Mouse (Mus musculus) liver, embryonic 13.5 days (tissue): ENCODE measurements around the gene Agpat3. TPM values are rescaled to one million over a fixed set of nuclear protein-coding genes. Genes with fewer than 3 reads are reported as not detected.

Experiments used
- ATAC-seq: fragments of 200-750 bp; cut with Nextera tagmentation; 2 replicates; pipeline ENCODE4 v1.8.0; 2017; ENCODE audit warnings: low read depth, mild to moderate bottlenecking, moderate number of reproducible peaks, moderate library complexity
- DNase-seq: peaks from one replicate; pipeline ENCODE4 v3.0.0; 2022
- H3K27ac ChIP-seq: fragments of 300-500 bp; sonication (generic); 2 replicates; pipeline ENCODE4 v1.5.1; 2015; ENCODE audit warnings: moderate library complexity, mild to moderate bottlenecking, inconsistent platforms
- H3K27me3 ChIP-seq: fragments of 300-500 bp; sonication (generic); 2 replicates; pipeline ENCODE4 v1.6.1; 2015; ENCODE audit warnings: mild to moderate bottlenecking, inconsistent platforms
- H3K36me3 ChIP-seq: fragments of 300-500 bp; sonication (generic); 2 replicates; pipeline ENCODE4 v1.6.1; 2015; ENCODE audit warnings: mild to moderate bottlenecking, inconsistent platforms
- H3K4me1 ChIP-seq: fragments of 300-500 bp; sonication (generic); replicated peaks from 2 replicates; pipeline ENCODE4 v1.6.1; 2015; ENCODE audit warnings: inconsistent platforms
- H3K4me2 ChIP-seq: fragments of 300-500 bp; sonication (generic); 2 replicates; pipeline ENCODE4 v1.6.1; 2015; ENCODE audit warnings: inconsistent platforms, mild to moderate bottlenecking, moderate library complexity
- H3K4me3 ChIP-seq: fragments of 300-500 bp; sonication (generic); replicated peaks from 2 replicates; pipeline ENCODE4 v1.5.1; 2015; ENCODE audit warnings: mild to moderate bottlenecking, inconsistent platforms
- H3K9ac ChIP-seq: fragments of 300-500 bp; sonication (generic); 2 replicates; pipeline ENCODE4 v1.6.1; 2015; ENCODE audit warnings: mild to moderate bottlenecking, inconsistent platforms
- H3K9me3 ChIP-seq: fragments of 300-500 bp; sonication (generic); replicated peaks from 2 replicates; pipeline ENCODE4 v1.6.1; 2016; ENCODE audit warnings: inconsistent platforms
- WGBS: fragments of 180-500 bp; shearing (Covaris S2); methylation state at CpG from one replicate; pipeline ENCODE4 v1.1.7; 2015; ENCODE audit not compliant: insufficient replicate concordance; 5-methylcytosine and 5-hydroxymethylcytosine counted together
- polyA plus RNA-seq: library from polyadenylated mRNA; unstranded; fragments of >200 nt; fragmentation: Nextera tagmentation; extraction: Ambion mirVana; gene quantifications from 2 replicates; pipeline ENCODE4 v1.2.1, GENCODE M21; 2015

Agpat3 gene
- polyA plus RNA-seq, 1 experiment from 2014 or later = 19.5 TPM

DNA sequence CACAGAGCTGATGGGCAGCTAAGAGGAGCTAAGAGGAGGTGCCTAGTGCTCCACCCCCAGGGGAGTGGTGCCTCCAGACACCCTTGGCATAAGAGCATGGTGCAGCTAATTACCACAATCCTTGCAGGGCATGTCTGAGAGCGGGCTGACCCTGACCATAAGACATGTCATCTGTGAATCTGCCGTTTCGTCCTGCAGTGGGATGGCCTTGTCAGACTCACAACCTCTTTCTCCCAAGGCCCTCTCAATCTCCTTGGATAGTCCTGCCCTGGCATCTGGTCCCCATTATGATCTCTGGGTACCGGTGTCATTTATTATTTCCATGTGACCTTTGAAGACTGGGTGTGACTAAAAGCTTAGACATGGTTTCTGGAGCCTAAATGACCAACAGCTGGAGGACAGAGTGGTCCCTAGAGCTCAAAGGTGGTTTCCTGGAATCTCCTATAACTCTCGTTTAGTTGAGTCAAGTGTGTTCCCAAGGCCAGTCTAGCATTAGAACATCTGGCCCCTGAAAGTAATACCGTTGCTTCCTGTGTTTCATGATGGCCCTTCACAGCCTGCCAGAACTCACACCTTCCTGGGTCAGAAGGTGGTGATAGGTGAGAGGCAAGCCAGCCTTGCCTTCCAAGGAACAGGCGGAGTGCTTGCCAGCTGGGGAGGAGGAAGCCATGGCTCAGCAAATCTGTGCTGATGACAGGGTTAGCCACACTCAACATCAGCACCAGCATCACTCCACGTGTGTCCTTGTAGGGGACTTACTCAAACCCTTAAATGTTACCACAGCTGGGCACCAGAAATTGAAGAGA lies 61.4 kb downstream of the Agpat3 start:
- H3K27ac ChIP-seq = no peak overlapping the region
- no peaks in the 10 kb centered on the region for H3K27me3 ChIP-seq
- no peaks in the 10 kb centered on the region for H3K9me3 ChIP-seq
- no peak for DNase-seq
- H3K4me3 ChIP-seq = no peak overlapping the region
- H3K4me2 ChIP-seq = no peak overlapping the region
- no peak for ATAC-seq
- H3K9ac ChIP-seq = no peak overlapping the region
- H3K4me1 ChIP-seq = peaks cover 27% of the 10 kb centered on the region
- H3K36me3 ChIP-seq = peaks cover 18% of the 10 kb centered on the region; the same call in 1 of the 2 replicates
- WGBS = 65% methylated on average over 8 of the region's 8 CpGs

DNA sequence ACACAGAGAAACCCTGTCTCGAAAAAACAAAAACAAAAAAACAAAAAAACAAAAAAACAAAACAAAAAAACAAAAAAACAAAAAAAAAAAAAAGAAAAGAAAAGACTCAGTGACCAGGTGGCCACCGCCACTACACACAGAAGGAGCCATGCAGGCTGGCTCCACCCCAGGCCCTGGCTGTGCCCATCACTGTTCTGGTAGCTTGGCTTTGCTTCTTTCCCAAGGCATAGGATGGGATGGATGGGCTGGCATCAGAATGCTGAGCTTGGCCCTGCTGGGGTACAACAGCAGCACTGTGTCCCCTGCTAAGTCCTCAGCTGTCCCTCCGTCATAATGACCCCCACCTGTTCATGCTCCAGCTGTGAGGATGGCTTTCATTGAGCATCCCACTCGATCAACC lies 63.4 kb downstream of the Agpat3 start:
- 69% methylated on average over 4 of the region's 4 CpGs for WGBS
- DNase-seq = no peak
- no peaks in the 10 kb centered on the region for H3K9me3 ChIP-seq
- no peak overlapping the region for H3K4me3 ChIP-seq
- H3K4me2 ChIP-seq = no peak overlapping the region
- peaks cover 23% of the 10 kb centered on the region for H3K4me1 ChIP-seq
- peaks cover 22% of the 10 kb centered on the region; the same call in 1 of the 2 replicates for H3K36me3 ChIP-seq
- no peak overlapping the region for H3K9ac ChIP-seq
- ATAC-seq = no peak
- H3K27ac ChIP-seq = no peak overlapping the region
- no peaks in the 10 kb centered on the region for H3K27me3 ChIP-seq

DNA sequence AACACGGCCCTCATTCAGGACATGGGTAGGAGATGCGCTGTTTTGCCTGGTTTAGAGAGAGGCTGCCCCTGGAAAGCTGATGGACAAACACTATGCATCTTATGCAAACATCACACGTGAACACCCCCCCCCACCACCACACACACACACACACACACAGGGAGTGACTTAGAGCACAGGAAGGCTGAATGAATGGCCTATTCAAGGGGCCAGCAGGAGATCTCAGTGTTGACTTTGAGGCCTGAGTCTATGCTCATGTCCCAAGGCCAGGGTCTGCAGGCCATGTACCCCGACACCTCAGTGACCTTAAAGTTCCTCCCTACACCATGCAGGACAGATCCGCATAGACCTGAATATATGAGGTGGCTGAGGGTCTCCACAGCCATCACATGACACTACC lies 64.2 kb downstream of the Agpat3 start:
- WGBS = 72% methylated on average over 5 of the region's 5 CpGs
- no peak for ATAC-seq
- H3K4me2 ChIP-seq = no peak overlapping the region

DNA sequence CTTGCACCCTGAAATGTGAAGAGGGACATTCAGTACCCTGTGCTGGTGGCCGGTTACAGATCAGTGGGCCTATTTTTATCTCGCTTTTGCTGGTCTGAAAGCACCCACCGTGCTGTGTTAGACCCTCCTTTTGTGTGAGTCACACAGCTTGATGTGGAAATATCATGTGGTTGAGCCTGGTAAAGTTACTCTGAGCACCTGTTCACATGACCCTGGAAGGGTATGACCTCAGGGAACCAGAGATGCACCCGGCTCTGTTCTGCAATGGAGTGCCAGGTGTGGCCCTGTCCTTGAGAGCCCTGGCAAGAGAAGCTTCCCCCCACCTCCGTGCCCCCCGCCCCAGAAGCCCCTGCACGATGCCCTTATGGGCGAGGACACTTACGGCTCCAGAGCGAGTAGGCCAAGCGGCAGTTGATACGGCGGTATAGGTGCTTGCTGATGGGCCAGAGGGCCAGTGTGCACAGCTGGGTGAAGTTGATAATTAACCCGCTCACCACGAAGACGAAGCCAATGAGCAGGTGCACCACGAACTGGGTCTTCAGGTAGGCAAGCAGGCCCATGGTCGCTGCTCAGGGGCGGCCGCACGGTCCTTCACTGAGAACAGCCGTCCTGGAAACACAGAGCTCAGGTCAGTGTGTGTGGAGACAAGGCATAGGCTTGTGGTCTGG lies 64.7 kb downstream of the Agpat3 start:
- DNase-seq (no peak), ATAC-seq (no peak)
- H3K4me1 ChIP-seq = peaks cover 10% of the 10 kb centered on the region
- H3K27ac ChIP-seq = no peak overlapping the region
- peaks cover 27% of the 10 kb centered on the region for H3K36me3 ChIP-seq
- no peak overlapping the region for H3K9ac ChIP-seq
- no peak overlapping the region for H3K4me3 ChIP-seq
- no peaks in the 10 kb centered on the region for H3K27me3 ChIP-seq
- no peak overlapping the region for H3K4me2 ChIP-seq
- WGBS = 70% methylated on average over 22 of the region's 22 CpGs
- no peaks in the 10 kb centered on the region for H3K9me3 ChIP-seq

More for the DNA sequence above, 64.2 kb downstream of the Agpat3 start:
- peaks cover 23% of the 10 kb centered on the region for H3K36me3 ChIP-seq
- no peak overlapping the region for H3K27ac ChIP-seq
- H3K9ac ChIP-seq = no peak overlapping the region
- DNase-seq = no peak
- peaks cover 16% of the 10 kb centered on the region for H3K4me1 ChIP-seq
- no peaks in the 10 kb centered on the region for H3K27me3 ChIP-seq
- no peak overlapping the region for H3K4me3 ChIP-seq
- H3K9me3 ChIP-seq = no peaks in the 10 kb centered on the region

DNA sequence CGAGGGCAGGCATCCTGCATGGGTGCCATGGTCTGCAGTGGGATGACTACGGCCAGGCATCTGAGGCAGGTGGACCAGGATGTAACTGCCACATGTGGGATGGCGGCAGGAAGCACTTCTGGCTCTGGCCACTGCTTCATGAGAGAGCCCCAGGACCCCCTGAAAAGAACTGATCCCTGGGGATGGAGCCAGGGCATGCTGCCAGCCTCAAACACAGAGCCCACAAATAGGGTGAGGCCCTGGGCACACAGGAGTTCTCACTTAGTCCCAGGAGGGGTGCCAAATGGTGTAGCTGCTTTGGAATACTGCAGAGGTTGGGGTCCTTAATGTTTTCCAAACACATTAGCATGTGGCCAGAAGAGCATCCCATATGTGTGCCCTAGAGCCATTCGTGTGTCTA lies 66.3 kb downstream of the Agpat3 start:
- WGBS = 66% methylated on average over 4 of the region's 4 CpGs

DNA sequence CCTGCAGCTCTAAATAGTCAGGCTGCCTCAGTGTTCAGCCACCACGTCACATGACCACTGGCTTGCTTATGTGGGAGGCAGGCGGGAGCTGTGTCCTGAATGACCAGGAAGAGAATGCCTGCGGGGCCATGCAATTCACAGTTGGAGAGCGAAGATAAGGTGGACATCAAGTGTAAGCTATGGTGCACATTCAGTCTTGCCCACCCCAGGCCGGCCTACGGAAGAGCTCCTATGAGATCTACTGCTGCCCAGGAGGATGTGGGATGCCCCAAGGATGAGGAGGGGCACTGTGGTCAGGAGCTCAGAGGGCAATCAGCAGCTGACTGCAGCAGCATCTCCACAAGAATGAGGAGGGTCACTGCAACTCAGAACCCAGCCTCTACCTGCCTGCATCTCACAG lies 66.9 kb downstream of the Agpat3 start:
- H3K4me1 ChIP-seq = peaks cover 2% of the 10 kb centered on the region

More for the DNA sequence above, 66.3 kb downstream of the Agpat3 start:
- H3K9me3 ChIP-seq = no peaks in the 10 kb centered on the region
- no peaks in the 10 kb centered on the region for H3K27me3 ChIP-seq
- H3K9ac ChIP-seq = no peak overlapping the region
- H3K4me1 ChIP-seq = peaks cover 2% of the 10 kb centered on the region
- H3K4me2 ChIP-seq = no peak overlapping the region
- DNase-seq (no peak), ATAC-seq (no peak)
- no peak overlapping the region for H3K27ac ChIP-seq
- peaks cover 32% of the 10 kb centered on the region for H3K36me3 ChIP-seq
- H3K4me3 ChIP-seq = no peak overlapping the region

DNA sequence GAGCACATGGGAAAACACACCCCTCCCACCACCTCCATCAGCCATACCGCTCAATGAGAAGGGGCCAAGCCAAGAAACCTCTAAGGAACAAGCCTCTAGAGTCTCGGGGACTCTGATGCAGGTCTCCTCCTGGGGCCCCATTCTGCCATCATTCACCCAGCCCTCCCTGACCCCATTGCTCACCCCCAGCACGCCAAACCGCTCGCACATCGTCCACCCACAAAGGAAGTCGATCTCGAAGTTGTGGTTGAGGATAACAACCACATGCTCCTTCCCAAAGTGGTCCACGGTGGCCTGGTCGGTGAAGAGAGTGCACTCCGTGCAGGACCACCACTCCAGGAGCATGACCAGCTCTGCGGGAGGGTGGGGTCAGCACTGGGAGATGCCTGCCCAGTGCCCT lies 67.5 kb downstream of the Agpat3 start:
- H3K4me2 ChIP-seq = no peak overlapping the region
- WGBS = 24% methylated on average over 12 of the region's 12 CpGs
- no peak overlapping the region for H3K9ac ChIP-seq
- no peaks in the 10 kb centered on the region for H3K9me3 ChIP-seq
- H3K36me3 ChIP-seq = peaks cover 41% of the 10 kb centered on the region
- H3K4me1 ChIP-seq = peaks cover 2% of the 10 kb centered on the region
- DNase-seq (no peak), ATAC-seq (no peak)
- H3K4me3 ChIP-seq = no peak overlapping the region
- peak overlapping the region; percentile 8; the same call in 1 of the 2 replicates for H3K27ac ChIP-seq
- H3K27me3 ChIP-seq = no peaks in the 10 kb centered on the region

More for the DNA sequence above, 66.9 kb downstream of the Agpat3 start:
- peak overlapping the region; percentile 8; the same call in 1 of the 2 replicates for H3K27ac ChIP-seq
- no peak overlapping the region for H3K9ac ChIP-seq
- H3K27me3 ChIP-seq = no peaks in the 10 kb centered on the region
- ATAC-seq (peak; percentile 31), DNase-seq (no peak)
- no peak overlapping the region for H3K4me2 ChIP-seq
- 46% methylated on average over 6 of the region's 6 CpGs for WGBS
- no peak overlapping the region for H3K4me3 ChIP-seq
- H3K9me3 ChIP-seq = no peaks in the 10 kb centered on the region
- peaks cover 37% of the 10 kb centered on the region for H3K36me3 ChIP-seq

DNA sequence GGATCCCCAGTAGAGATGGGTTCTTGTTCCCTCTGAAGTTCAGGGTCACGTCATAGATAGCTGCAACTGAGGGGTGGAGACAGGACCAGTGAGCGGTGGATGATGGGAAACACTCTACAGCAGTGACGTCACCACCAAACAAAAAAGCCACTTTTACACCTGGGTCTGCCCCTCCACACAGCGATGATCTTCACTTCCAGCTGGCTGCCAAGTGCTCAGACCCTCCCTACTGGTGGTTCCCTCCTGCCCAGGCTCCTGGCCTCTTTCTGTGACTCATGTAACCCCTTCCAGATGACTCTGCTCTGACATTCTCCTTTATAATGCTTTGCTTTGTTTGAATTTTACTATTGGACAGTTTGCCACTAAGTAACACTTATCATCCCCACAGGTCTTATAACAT lies 69.9 kb downstream of the Agpat3 start:
- Histone ChIP-seq H3K27me3 (no peaks in the 10 kb centered on the region), H3K4me3 (no peak overlapping the region), H3K9me3 (no peaks in the 10 kb centered on the region), H3K9ac (no peak overlapping the region), H3K27ac (no peak overlapping the region), H3K4me1 (no peaks in the 10 kb centered on the region; the same call in 1 of the 2 replicates), H3K36me3 (peaks cover 38% of the 10 kb centered on the region), H3K4me2 (no peak overlapping the region)
- DNase-seq (no peak), ATAC-seq (no peak)
- 69% methylated on average over 4 of the region's 4 CpGs for WGBS

DNA sequence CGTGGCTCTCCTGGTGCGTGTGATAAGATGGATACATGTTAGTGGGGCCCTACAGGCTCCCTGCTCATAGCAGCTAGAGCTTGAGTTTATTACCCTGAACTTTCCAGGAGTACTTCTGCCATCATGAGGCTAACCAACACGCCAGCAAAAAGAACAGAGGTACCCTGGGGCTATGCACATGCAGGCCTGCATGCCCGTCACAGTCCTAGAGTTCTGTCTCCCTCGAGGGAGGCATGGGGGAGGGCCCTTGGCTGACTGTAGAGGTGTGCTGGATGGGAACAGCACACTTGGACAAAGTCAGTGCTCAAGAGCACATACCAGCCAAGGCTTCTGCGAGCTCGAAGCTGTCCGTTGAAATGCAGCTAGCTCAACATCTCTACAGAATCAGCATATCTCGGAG lies 71.8 kb downstream of the Agpat3 start:
- Histone ChIP-seq H3K4me2 (no peak overlapping the region), H3K36me3 (peaks cover 19% of the 10 kb centered on the region), H3K4me3 (no peak overlapping the region), H3K27ac (no peak overlapping the region), H3K27me3 (no peaks in the 10 kb centered on the region), H3K9ac (no peak overlapping the region), H3K4me1 (no peaks in the 10 kb centered on the region), H3K9me3 (no peaks in the 10 kb centered on the region)
- 65% methylated on average over 9 of the region's 9 CpGs for WGBS
- DNase-seq = no peak
- ATAC-seq = no peak

DNA sequence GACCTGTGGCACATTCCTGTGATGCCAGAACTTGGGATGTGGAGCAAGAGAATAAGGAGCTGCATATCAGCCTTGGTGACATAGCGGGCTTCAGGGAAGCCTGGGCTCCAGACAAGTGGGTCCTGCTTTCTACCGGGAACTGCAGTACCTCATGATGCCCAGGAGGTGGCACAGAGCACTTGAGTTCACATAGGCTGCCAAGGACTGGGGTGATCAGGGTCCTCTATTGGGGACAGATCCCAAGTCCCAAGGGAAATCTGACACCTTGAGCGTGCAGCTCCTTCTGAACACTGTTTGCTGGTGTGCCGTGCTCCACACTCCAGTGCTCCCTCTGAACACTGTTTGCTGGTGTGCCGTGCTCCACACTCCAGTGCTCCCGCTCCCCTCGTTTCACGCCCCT lies 73.1 kb downstream of the Agpat3 start:
- Histone ChIP-seq H3K4me2 (no peak overlapping the region), H3K36me3 (peaks cover 19% of the 10 kb centered on the region), H3K9me3 (no peaks in the 10 kb centered on the region), H3K27me3 (no peaks in the 10 kb centered on the region), H3K27ac (no peak overlapping the region), H3K4me1 (no peaks in the 10 kb centered on the region), H3K9ac (no peak overlapping the region), H3K4me3 (no peak overlapping the region)
- ATAC-seq (0 out of 2 replicates have a peak, but pooled peaks have one; percentile 27), DNase-seq (no peak)
- WGBS = 50% methylated on average over 8 of the region's 8 CpGs

DNA sequence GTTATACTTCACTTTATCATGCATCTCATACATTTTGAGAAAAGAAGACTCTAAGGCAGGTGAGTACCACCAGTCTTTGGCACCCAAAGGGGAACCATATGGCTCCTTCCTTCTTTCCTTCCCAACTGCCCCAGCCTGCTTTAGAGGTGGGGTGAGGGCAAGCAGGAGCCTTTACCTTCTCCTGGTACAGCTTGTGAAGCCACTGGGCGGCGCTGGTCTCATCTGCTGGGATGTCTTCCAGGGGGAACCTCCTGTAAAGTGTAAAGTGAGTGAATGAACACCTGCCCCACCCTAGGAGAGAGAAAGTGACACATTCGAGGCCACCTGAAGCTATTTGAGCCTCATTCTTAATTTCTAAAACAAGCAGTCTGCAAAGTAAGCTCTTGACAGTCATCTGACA lies 74.5 kb downstream of the Agpat3 start:
- DNase-seq (no peak), ATAC-seq (no peak)
- 47% methylated on average over 3 of the region's 3 CpGs for WGBS
- H3K27me3 ChIP-seq = no peaks in the 10 kb centered on the region
- H3K27ac ChIP-seq = no peak overlapping the region
- peaks cover 15% of the 10 kb centered on the region for H3K36me3 ChIP-seq
- no peak overlapping the region for H3K4me2 ChIP-seq
- peaks cover 10% of the 10 kb centered on the region for H3K4me1 ChIP-seq
- H3K9ac ChIP-seq = no peak overlapping the region
- H3K4me3 ChIP-seq = no peak overlapping the region
- no peaks in the 10 kb centered on the region for H3K9me3 ChIP-seq
